8 mouse cellular contexts compared by ENCODE assay signal in the genomic region with DNA sequence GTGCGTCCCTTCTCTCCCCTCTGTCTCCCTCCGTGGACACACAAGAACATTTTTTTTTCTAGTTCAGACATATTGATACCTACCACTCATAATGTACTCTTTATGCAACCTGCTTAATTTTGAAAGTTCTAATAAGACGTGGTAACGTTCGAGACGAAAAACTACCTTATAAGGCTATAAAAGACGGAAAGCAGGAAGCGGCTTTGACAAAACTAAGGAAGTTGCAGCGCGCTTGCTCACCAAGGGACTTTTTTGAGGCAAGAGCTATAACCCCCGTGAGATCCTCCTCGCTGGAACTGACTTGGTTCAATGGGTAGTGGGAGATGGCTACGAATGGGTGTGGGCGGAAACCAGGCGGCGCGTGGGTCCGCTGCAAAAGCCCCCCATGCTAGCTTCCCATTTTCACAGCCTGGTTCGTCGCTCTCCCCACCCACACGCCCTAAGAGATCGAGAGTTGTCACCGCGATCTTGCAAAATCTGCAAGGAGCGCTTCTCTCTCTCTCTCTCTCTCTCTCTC. TPM values are rescaled to one million over a fixed set of nuclear protein-coding genes. Genes with fewer than 3 reads are reported as not detected.
A peak's percentile ranks its signal among the peaks of the same experiment; 100 is the strongest.
DNase-seq lines count a peak whose midpoint lies in the region; ATAC-seq and TF ChIP-seq lines count a peak whose summit lies in the region.

No protein-coding gene starts in this region.

- H3K4me2 ChIP-seq in forebrain, embryonic 14.5 days (ENCODE audit: low read length), result peak overlapping the region; percentile 67
- peak overlapping the region; percentile 73 for H3K4me2 ChIP-seq in lung, embryonic 14.5 days

- peak overlapping the region; percentile 99 for H3K27ac ChIP-seq in bone marrow, adult 2 months (ENCODE audit: control insufficient read depth, insufficient read depth, low read depth, low read length, poor library complexity)
- H3K27ac ChIP-seq in forebrain, embryonic 14.5 days (ENCODE audit: low read depth, low read length), result peak overlapping the region; percentile 95
- H3K27ac ChIP-seq in layer of hippocampus, adult 2 months, result peak overlapping the region; percentile 99
- H3K27ac ChIP-seq in lung, embryonic 14.5 days (ENCODE audit: low read depth), result peak overlapping the region; percentile 98
- peak overlapping the region; percentile 63 for H3K27ac ChIP-seq in olfactory bulb, adult 2 months (ENCODE audit: insufficient read depth, low read depth, low read length)
- H3K27ac ChIP-seq in thymus, adult 2 months (ENCODE audit: control insufficient read depth, insufficient read depth, low read length), result peak overlapping the region; percentile 97

- no peaks in the 10 kb centered on the region for H3K36me3 ChIP-seq in forebrain, embryonic 14.5 days (ENCODE audit: control insufficient read depth, insufficient read depth, low read length)
- no peaks in the 10 kb centered on the region for H3K36me3 ChIP-seq in lung, embryonic 14.5 days (ENCODE audit: insufficient read depth)
- peaks cover 10% of the 10 kb centered on the region; the same call in 1 of the 2 replicates for H3K36me3 ChIP-seq in thymus, adult 2 months (ENCODE audit: control insufficient read depth, insufficient read depth, low read length)

- H3K9me3 ChIP-seq in forebrain, embryonic 14.5 days (replicated peaks; ENCODE audit: control insufficient read depth, low read length), result no peaks in the 10 kb centered on the region
- no peaks in the 10 kb centered on the region for H3K9me3 ChIP-seq in lung, embryonic 14.5 days (ENCODE audit: low read depth, low read length)

- under 1% methylated on average over 25 of the region's 25 CpGs for WGBS in bone marrow, adult 2 months
- WGBS in forebrain, embryonic 14.5 days, result under 1% methylated on average over 25 of the region's 25 CpGs
- WGBS in lung, embryonic 14.5 days, result under 1% methylated on average over 25 of the region's 25 CpGs
- WGBS in olfactory bulb, adult 2 months, result under 1% methylated on average over 25 of the region's 25 CpGs
- 0% methylated on average over 25 of the region's 25 CpGs for WGBS in thymus, adult 2 months

- TF ChIP-seq POLR2A in bone marrow, adult 2 months (IDR thresholded peaks at IDR 0.05; ENCODE audit: borderline replicate concordance, control insufficient read depth, low read depth, low read length), result peak; percentile 57; the same call in 1 of the 2 replicates
- no peak for TF ChIP-seq POLR2A in olfactory bulb, adult 2 months (IDR thresholded peaks at IDR 0.05; ENCODE audit: insufficient read depth, low read depth, low read length)
- peak; percentile 35; the same call in 1 of the 2 replicates for TF ChIP-seq POLR2A in thymus, adult 2 months (IDR thresholded peaks at IDR 0.05; ENCODE audit: control insufficient read depth, extremely low read depth, insufficient read depth, low read length, poor library complexity)

- intact Hi-C loops in heart, postnatal 36 days (cut with DNase I), result loop anchor here (2.0 to 5.0 kb wide), 2 partner anchors 40 to 83 kb away; no protein-coding TSS in a partner anchor

- peak overlapping the region; percentile 68 for H3K4me3 ChIP-seq in bone marrow, adult 2 months (replicated peaks; ENCODE audit: control insufficient read depth, low read depth, low read length)
- peak overlapping the region; percentile 82 for H3K4me3 ChIP-seq in forebrain, embryonic 14.5 days (ENCODE audit: low read depth, low read length)
- H3K4me3 ChIP-seq in layer of hippocampus, adult 2 months, result peak overlapping the region; percentile 91
- H3K4me3 ChIP-seq in lung, embryonic 14.5 days (ENCODE audit: low read depth, low read length), result peak overlapping the region; percentile 71
- H3K4me3 ChIP-seq in olfactory bulb, adult 2 months (ENCODE audit: insufficient read depth, low read depth, low read length), result peak overlapping the region; percentile 96
- H3K4me3 ChIP-seq in thymus, adult 2 months (ENCODE audit: control insufficient read depth, insufficient read depth, low read length), result peak overlapping the region; percentile 79

- no peaks in the 10 kb centered on the region for H3K27me3 ChIP-seq in forebrain, embryonic 14.5 days (replicated peaks; ENCODE audit: control insufficient read depth, insufficient read depth, low read length)
- H3K27me3 ChIP-seq in lung, embryonic 14.5 days (ENCODE audit: insufficient read depth, low read length), result no peaks in the 10 kb centered on the region
- no peaks in the 10 kb centered on the region for H3K27me3 ChIP-seq in thymus, adult 2 months (ENCODE audit: control insufficient read depth, insufficient read depth, low read length)

- peak; percentile 51 for DNase-seq in forebrain, embryonic 14.5 days (ENCODE audit: low spot score)
- peak; percentile 61 to 67 for DNase-seq in heart, postnatal 36 days
- peak; percentile 51 to 53 for DNase-seq in layer of hippocampus, adult 2 months (ENCODE audit: low spot score in 2 of 2)
- peak; percentile 82 for DNase-seq in lung, embryonic 14.5 days
- DNase-seq in thymus, adult 2 months, result peak; percentile 70

- no peak for TF ChIP-seq CTCF in bone marrow, adult 2 months (IDR thresholded peaks at IDR 0.05; ENCODE audit: control insufficient read depth, insufficient read depth, low read length)
- TF ChIP-seq CTCF in layer of hippocampus, adult 2 months (conservative IDR thresholded peaks at IDR 0.05), result no peak
- TF ChIP-seq CTCF in lung, embryonic 14.5 days (IDR thresholded peaks at IDR 0.05; ENCODE audit: low read depth), result no peak
- TF ChIP-seq CTCF in olfactory bulb, adult 2 months (IDR thresholded peaks at IDR 0.05; ENCODE audit: insufficient read depth, low read depth, low read length), result no peak
- no peak for TF ChIP-seq CTCF in thymus, adult 2 months (IDR thresholded peaks at IDR 0.05; ENCODE audit: borderline replicate concordance, control insufficient read depth, extremely low read depth, insufficient read depth, low read length, poor library complexity)

- peak; percentile 64 for ATAC-seq in CD4-positive, CD25-positive, alpha-beta regulatory T cell, adult 4 months
- ATAC-seq in forebrain, embryonic 14.5 days, result peak; percentile 18; the same call in 1 of the 2 replicates
- ATAC-seq in lung, embryonic 14.5 days (ENCODE audit: insufficient read depth), result peak; percentile 3; the same call in 1 of the 2 replicates

- peaks cover 6% of the 10 kb centered on the region for H3K4me1 ChIP-seq in bone marrow, adult 2 months (ENCODE audit: control insufficient read depth, insufficient read depth, low read length)
- H3K4me1 ChIP-seq in forebrain, embryonic 14.5 days (ENCODE audit: control insufficient read depth, insufficient read depth, low read length), result peaks cover 8% of the 10 kb centered on the region
- peaks cover 22% of the 10 kb centered on the region for H3K4me1 ChIP-seq in lung, embryonic 14.5 days (ENCODE audit: insufficient read depth)
- peaks cover 2% of the 10 kb centered on the region; the same call in 1 of the 2 replicates for H3K4me1 ChIP-seq in olfactory bulb, adult 2 months (ENCODE audit: control insufficient read depth, insufficient read depth, low read length)
- H3K4me1 ChIP-seq in thymus, adult 2 months (replicated peaks; ENCODE audit: control insufficient read depth, insufficient read depth, low read length), result peaks cover 13% of the 10 kb centered on the region

- H3K9ac ChIP-seq in forebrain, embryonic 14.5 days (ENCODE audit: low read length), result peak overlapping the region; percentile 88
- peak overlapping the region; percentile 81 for H3K9ac ChIP-seq in lung, embryonic 14.5 days

RNA-seq across cellular contexts. Expression of gene Actr3, which starts 1.0 kb away (rescaled TPM):
- 100 to 1,000 TPM; 428 to 528 TPM for polyA plus RNA-seq in CD4-positive, CD25-positive, alpha-beta regulatory T cell, adult 4 months (2017; shearing (Covaris generic))
- 91.7 and 154 TPM in 2 replicates for polyA plus RNA-seq in bone marrow, adult 2 months (2011; ENCODE audit: insufficient read depth, insufficient read length, low replicate concordance, missing spikeins)
- 231 and 247 TPM in 2 replicates for polyA plus RNA-seq in forebrain, embryonic 14.5 days (2014; fragmentation: Nextera tagmentation; extraction: Ambion mirVana)
- 100 to 1,000 TPM; 107 to 120 TPM for total RNA-seq in heart, postnatal 36 days (2021)
- total RNA-seq in layer of hippocampus, adult 2 months (2021), result 100 to 1,000 TPM; 352 to 359 TPM
- 342 and 351 TPM in 2 replicates for polyA plus RNA-seq in lung, embryonic 14.5 days (2014; fragmentation: Nextera tagmentation; extraction: Ambion mirVana)
- polyA plus RNA-seq in olfactory bulb, adult 2 months (2012; ENCODE audit: insufficient read depth, insufficient read length, low replicate concordance, missing spikeins), result 180 TPM in 1 of 2 replicates, not detected in the other
- polyA plus RNA-seq in thymus, adult 2 months (2012; rRNA removed), result 128 TPM in 2 replicates

Comparison
In these comparisons a context has a peak if more than half of its experiments do, and no peak if none do; other contexts are left out.
1. Peak in every context shown above with its lines: DNase-seq, ATAC-seq, H3K4me3 ChIP-seq and H3K27ac ChIP-seq.
2. ATAC-seq: peak in every context shown above with its lines; median percentile 64 in CD4-positive, CD25-positive, alpha-beta regulatory T cell, adult 4 months; 18 in forebrain, embryonic 14.5 days; 3 in lung, embryonic 14.5 days.